Mouse (Mus musculus): Measurements from ENCODE around the gene Wnt8b.

Wnt8b gene

GRCm38 (mm10) chr19:44513054-44513833, 20.0 kb downstream of the Wnt8b start:
- no peak for DNase-seq

- no peak for DNase-seq
Observed at GRCm38 (mm10) chr19:44513921-44514482, 20.7 kb downstream of the Wnt8b start.

GRCm38 (mm10) chr19:44514521-44515451, 21.5 kb downstream of the Wnt8b start:
- DNase-seq: no peak

- no peak for DNase-seq
Observed at GRCm38 (mm10) chr19:44515769-44516168, 22.5 kb downstream of the Wnt8b start.

GRCm38 (mm10) chr19:44517996-44518768, 24.9 kb downstream of the Wnt8b start:
- peak; percentile 26 for DNase-seq

GRCm38 (mm10) chr19:44519152-44519551, 25.9 kb downstream of the Wnt8b start:
- peak; percentile 29 for DNase-seq

GRCm38 (mm10) chr19:44525551-44526205, 32.4 kb downstream of the Wnt8b start:
- no peak for DNase-seq

GRCm38 (mm10) chr19:44530018-44530417, 36.7 kb downstream of the Wnt8b start:
- no peak for DNase-seq

GRCm38 (mm10) chr19:44535376-44535775, 42.1 kb downstream of the Wnt8b start:
- no peak for DNase-seq

GRCm38 (mm10) chr19:44537416-44537815, 44.1 kb downstream of the Wnt8b start:
- DNase-seq: no peak

- no peak for DNase-seq
Observed at GRCm38 (mm10) chr19:44542694-44543178, 49.5 kb downstream of the Wnt8b start.

GRCm38 (mm10) chr19:44544372-44544771, 51.1 kb downstream of the Wnt8b start:
- DNase-seq: no peak

GRCm38 (mm10) chr19:44544775-44545174, 51.5 kb downstream of the Wnt8b start:
- peak; percentile 56 for DNase-seq

GRCm38 (mm10) chr19:44545321-44546041, 52.2 kb downstream of the Wnt8b start, which contains the start of gene Sec31b:
Gene Sec31b, minus strand, starts transcription at chr19:44545864.
- DNase-seq: peak; percentile 58

- no peak for DNase-seq
Observed at GRCm38 (mm10) chr19:44552731-44553130, 59.5 kb downstream of the Wnt8b start, which contains the start of gene Gm20538. Gene Gm20538, minus strand, starts transcription at chr19:44552831.

GRCm38 (mm10) chr19:44553286-44553685, 60.0 kb downstream of the Wnt8b start:
- peak; percentile 68 for DNase-seq

- DNase-seq: no peak
Observed at GRCm38 (mm10) chr19:44554490-44554860, 61.2 kb downstream of the Wnt8b start.

- peak; percentile 93 for DNase-seq
Observed at GRCm38 (mm10) chr19:44554861-44555590, 61.8 kb downstream of the Wnt8b start, which contains the start of gene Ndufb8. Gene Ndufb8, minus strand, starts transcription at chr19:44555440.

GRCm38 (mm10) chr19:44562652-44563206, 69.5 kb downstream of the Wnt8b start, which contains the start of gene Hif1an:
Gene Hif1an, plus strand, starts transcription at chr19:44562850.
- peak; percentile 97 for DNase-seq
